Mouse (Mus musculus) c-Kit-negative CD71-positive TER-119-positive erythroid progenitor cells, embryonic 14.5 days (primary cell): ENCODE results near the gene Cnbp.
A peak's percentile ranks its signal among the peaks of the same experiment; 100 is the strongest.

ENCODE experiments used
- DNase-seq: peaks from one replicate; pipeline ENCODE4 v3.0.0-alpha.2; 2013; ENCODE audit warnings: low read depth, low spot score

Cnbp gene

GRCm38 (mm10) chr6:87850155-87850899, 579 bp downstream of the Cnbp start:
- no peak for DNase-seq

DNA sequence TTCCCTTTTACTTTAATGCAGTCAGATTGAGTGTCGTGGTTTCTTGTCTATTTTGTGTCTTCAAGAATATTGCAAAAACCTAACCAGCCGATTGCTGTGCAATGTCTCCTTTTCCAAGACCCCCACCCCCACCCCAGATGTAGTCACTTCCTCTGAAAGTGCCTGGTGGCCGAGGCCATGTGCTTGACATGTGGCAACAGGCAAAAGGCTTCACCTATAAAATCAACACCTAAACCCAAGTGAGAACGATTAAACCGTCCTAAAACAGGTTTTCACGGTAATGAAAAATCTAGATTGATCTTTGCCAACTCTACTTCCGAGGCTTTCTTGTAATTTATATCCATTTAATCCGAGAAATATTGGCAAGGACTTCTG, 1.1 kb downstream of the Cnbp start:
- no peak for DNase-seq

GRCm38 (mm10) chr6:87846813-87847212, 4.1 kb downstream of the Cnbp start:
- DNase-seq, result no peak

GRCm38 (mm10) chr6:87845031-87845695, 5.7 kb downstream of the Cnbp start:
- no peak for DNase-seq

DNA sequence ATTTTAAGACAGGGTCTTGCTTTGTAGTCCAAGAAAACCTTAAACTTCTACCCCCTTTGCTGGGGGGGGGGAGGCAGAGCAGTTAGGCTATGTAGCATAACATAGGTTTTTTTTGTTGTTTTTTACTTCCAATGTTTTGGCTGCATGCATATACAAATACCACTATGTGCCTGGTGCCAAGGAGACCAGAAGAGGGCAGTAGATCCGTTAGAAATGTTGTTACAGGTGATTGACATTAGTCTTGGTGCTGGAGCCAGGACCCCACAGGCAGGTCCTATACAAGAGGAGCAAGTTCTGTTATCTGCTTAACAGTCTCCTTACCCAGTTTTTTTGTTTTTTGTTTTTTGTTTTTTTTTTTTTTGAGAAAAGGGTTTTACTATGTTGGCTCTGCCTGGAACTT, 8.7 kb downstream of the Cnbp start:
- DNase-seq, result no peak

GRCm38 (mm10) chr6:87841635-87842034, 9.3 kb downstream of the Cnbp start:
- no peak for DNase-seq

- DNase-seq, result no peak
Observed at GRCm38 (mm10) chr6:87839797-87840341, 11.0 kb downstream of the Cnbp start.

DNA sequence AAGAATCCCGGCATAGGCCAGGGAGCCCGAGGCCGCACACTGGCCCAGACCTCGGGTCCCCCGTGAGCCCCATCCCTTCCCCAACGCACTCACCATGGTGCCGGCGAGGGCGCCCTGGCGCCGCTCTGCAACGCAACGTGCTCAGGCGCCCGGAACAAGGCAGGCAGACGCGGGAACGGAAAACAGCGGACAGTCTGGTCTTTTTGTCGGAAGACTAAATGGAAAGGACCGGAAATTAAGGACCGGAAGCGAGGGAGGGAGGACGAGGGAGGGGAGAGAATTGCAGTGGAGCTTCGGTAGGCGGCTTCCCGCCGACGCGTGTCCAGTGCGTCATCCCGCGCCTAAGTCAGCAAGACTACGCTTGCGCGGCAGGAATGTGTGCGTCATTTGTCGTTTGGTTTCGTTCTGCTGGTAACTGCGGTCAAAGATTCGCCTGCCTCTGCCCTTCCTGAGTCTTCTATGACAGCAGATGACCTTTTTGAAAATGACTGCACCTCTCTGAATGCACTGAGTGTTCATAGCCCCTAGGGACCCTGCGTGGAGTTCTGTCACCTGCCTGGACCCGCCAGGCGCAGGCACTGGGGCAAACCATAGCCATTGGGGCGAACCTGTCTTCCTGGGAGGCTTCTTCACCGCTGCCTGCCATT, 12.2 kb downstream of the Cnbp start, which contains the start of gene Isy1:
TSS of gene Isy1 (minus strand) at position 248 of the 647 bp plus-strand sequence.
- DNase-seq, result peak; percentile 90

- DNase-seq, result no peak
Observed at GRCm38 (mm10) chr6:87835695-87836094, 15.2 kb downstream of the Cnbp start, which contains the start of gene Gm45140. TSS of gene Gm45140 (minus strand) at chr6:87835795.

- DNase-seq, result no peak
Observed at GRCm38 (mm10) chr6:87820366-87820765, 30.5 kb downstream of the Cnbp start.

GRCm38 (mm10) chr6:87814486-87814885, 36.4 kb downstream of the Cnbp start:
- DNase-seq, result no peak

DNA sequence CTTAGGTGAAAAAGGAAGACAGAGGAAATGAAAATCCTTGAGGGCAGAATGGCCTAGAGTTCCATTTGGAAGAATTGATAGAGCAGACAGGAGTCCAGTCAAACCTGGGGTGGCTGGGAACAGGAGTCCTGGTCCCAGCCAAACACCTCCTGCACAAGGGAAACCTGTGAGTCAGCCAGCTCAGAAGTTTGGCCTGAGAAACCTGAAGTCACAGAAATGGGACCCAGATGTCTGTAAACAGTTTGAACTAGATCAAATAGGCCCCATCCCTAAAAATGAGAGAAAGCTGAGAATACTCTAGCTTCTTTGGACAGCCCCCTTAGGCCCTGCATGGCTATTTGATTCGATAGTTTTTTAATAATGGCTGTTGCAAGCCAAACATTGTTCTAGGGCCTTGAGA, 38.2 kb downstream of the Cnbp start:
- no peak for DNase-seq

DNA sequence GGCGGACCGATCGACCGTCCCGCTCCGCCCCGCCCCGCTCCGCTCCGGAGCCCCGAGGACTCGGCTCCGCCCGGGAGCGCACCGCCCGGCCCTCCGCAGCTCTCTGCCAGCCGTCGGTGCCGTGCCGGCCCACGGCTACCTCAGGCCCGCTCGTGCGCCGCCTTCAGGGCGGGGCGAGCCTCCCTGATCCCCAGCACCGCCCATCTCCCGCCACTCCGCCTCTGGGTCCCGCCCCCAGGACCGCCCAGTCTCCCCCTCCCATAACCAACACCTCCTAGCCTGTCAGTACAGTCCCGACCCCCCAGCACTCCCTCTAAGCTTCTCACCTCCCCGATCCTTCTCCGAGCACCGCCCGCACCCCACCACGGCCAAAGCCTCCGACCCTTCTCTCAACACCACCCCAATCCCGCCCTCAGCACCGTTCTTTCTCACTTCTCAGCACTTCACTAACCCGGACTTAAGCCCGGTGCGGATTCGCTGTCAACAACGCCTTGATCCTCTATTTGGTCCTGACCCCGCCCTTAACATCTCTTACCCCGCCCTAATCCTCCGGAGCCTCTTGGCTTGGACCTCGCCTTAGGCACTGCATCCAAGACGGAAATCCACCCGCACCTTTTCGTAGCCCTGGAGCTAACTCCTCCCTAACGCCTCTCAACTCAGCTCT, 39.1 kb downstream of the Cnbp start, which contains the start of gene Rab43:
TSS of gene Rab43 (minus strand) at position 490 of the 664 bp plus-strand sequence.
- DNase-seq, result peak; percentile 87

GRCm38 (mm10) chr6:87810713-87811669, 39.9 kb downstream of the Cnbp start:
- DNase-seq, result no peak

DNA sequence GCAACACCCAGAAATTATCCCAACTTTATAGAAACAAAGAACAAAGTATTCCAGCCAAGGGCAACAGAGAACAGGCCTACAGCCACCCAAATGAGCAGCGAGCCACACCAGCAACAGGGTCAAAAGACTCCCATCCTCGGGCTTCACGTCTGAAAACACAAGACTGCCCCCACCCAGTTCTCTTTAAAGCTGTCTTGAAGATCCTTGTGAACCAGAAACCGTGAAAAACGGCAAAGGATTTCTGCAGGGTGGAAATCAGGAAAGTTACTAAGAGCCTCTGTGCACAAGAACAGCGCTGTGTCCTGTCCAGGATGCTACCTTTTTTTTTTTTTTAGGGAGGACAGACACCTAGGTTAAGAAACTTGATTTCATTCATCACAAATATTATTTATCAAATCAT, 40.6 kb downstream of the Cnbp start:
- DNase-seq, result no peak

GRCm38 (mm10) chr6:87809651-87810161, 41.2 kb downstream of the Cnbp start:
- peak; percentile 47 for DNase-seq

DNA sequence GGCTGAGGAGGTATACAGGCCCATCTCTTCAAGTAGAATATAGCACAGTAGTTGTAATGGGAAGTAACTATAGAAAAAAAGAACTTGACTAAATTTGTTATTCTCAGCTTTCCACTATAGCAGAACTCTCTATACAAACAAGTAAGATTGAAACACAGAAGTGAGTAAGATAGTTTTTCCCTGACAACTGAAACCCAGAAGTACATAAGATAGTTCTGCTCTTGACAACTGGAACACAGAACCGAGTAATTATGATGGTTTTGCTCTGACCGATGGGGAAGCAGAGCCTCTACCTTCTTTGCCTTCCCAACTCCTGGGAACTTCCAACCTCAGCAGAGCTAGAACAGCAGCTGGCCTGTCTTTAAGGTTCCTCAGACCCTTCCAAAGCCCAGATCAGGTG, 41.8 kb downstream of the Cnbp start:
- no peak for DNase-seq

GRCm38 (mm10) chr6:87808521-87808920, 42.4 kb downstream of the Cnbp start:
- no peak for DNase-seq

GRCm38 (mm10) chr6:87807735-87808440, 43.0 kb downstream of the Cnbp start:
- DNase-seq, result peak; percentile 53

DNA sequence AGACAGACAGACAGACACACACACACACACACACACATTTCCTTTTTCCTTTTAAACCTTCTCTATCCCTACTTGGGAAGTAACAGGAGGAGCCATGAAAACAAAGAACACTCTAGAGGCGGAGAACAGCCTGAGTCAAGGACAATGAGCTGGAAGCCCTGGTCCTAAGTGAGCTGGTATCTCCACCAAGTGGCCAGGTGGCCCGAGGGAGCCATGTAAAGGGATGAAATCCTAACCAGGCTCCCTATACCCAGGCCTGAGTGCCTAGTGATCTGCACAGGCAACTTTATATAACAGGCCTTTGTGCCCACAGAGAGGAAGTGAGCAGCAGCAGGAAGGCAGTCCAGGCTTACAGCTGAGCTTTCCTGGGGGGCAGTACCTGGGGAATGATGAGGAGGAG, 44.0 kb downstream of the Cnbp start:
- DNase-seq, result no peak
